Mouse (Mus musculus) heart, embryonic 16.5 days (tissue): ENCODE measurements around the gene Ahdc1. TPM values are rescaled to one million over a fixed set of nuclear protein-coding genes. Genes with fewer than 3 reads are reported as not detected.

Experiments used
- ATAC-seq: fragments of 200-750 bp; cut with Nextera tagmentation; replicated peaks from 2 replicates; pipeline ENCODE4 v1.8.0; 2017; ENCODE audit warnings: moderate number of reproducible peaks; ENCODE audit not compliant: insufficient read depth, low FRiP score; ENCODE audit errors: extremely low read depth
- H3K27ac ChIP-seq: fragments of 300-500 bp; sonication (generic); 2 replicates; pipeline ENCODE4 v1.5.1; 2014; ENCODE audit warnings: mild to moderate bottlenecking, low read length, control low read depth, moderate library complexity
- H3K27me3 ChIP-seq: fragments of 300-500 bp; sonication (generic); 2 replicates; pipeline ENCODE4 v1.6.1; 2014; ENCODE audit warnings: low read length, mixed read lengths; ENCODE audit not compliant: control insufficient read depth, insufficient read depth
- H3K36me3 ChIP-seq: fragments of 300-500 bp; sonication (generic); 2 replicates; pipeline ENCODE4 v1.6.1; 2014; ENCODE audit not compliant: control insufficient read depth, insufficient read depth
- H3K4me1 ChIP-seq: fragments of 300-500 bp; sonication (generic); 2 replicates; pipeline ENCODE4 v1.6.1; 2014; ENCODE audit warnings: low read length, mixed read lengths; ENCODE audit not compliant: control insufficient read depth, insufficient read depth
- H3K4me2 ChIP-seq: fragments of 300-500 bp; sonication (generic); 2 replicates; pipeline ENCODE4 v1.6.1; 2014; ENCODE audit warnings: low read depth, mild to moderate bottlenecking, control low read depth, low read length
- H3K4me3 ChIP-seq: fragments of 300-500 bp; sonication (generic); 2 replicates; pipeline ENCODE4 v1.5.1; 2014; ENCODE audit warnings: mild to moderate bottlenecking, control low read depth, low read length
- H3K9ac ChIP-seq: fragments of 300-500 bp; sonication (generic); 2 replicates; pipeline ENCODE4 v1.6.1; 2014; ENCODE audit warnings: low read length, control low read depth
- H3K9me3 ChIP-seq: fragments of 300-500 bp; sonication (generic); replicated peaks from 2 replicates; pipeline ENCODE4 v1.6.1; 2016; ENCODE audit warnings: low read length; ENCODE audit not compliant: control insufficient read depth
- WGBS: fragments of 180-500 bp; shearing (Covaris S2); extraction: QIAGEN DNeasy Blood & Tissue Kit; methylation state at CpG from one replicate; pipeline ENCODE4 v1.1.7; 2014; 5-methylcytosine and 5-hydroxymethylcytosine counted together
- polyA plus RNA-seq: library from polyadenylated mRNA; unstranded; fragments of >200 nt; fragmentation: Nextera tagmentation; extraction: Ambion mirVana; gene quantifications from 2 replicates; pipeline ENCODE4 v1.2.1, GENCODE M21; 2015

Gene Ahdc1
- polyA plus RNA-seq, 1 experiment from 2014 or later, result 7.2 TPM

GRCm38 (mm10) chr4:133112175-133112838 lies 101.2 kb downstream of the Ahdc1 start:
- H3K36me3 ChIP-seq, result no peaks in the 10 kb centered on the region

GRCm38 (mm10) chr4:133113351-133113882 lies 102.4 kb downstream of the Ahdc1 start:
- Histone ChIP-seq H3K4me2 (no peak overlapping the region), H3K9ac (no peak overlapping the region), H3K4me1 (peaks cover 24% of the 10 kb centered on the region), H3K4me3 (no peak overlapping the region), H3K9me3 (no peaks in the 10 kb centered on the region), H3K27ac (no peak overlapping the region), H3K27me3 (no peaks in the 10 kb centered on the region), H3K36me3 (no peaks in the 10 kb centered on the region)
- no peak for ATAC-seq
- WGBS, result 59% methylated on average over 6 of the region's 6 CpGs

More at GRCm38 (mm10) chr4:133112175-133112838, 101.2 kb downstream of the Ahdc1 start:
- Histone ChIP-seq H3K27me3 (no peaks in the 10 kb centered on the region), H3K4me2 (no peak overlapping the region), H3K9ac (no peak overlapping the region), H3K27ac (no peak overlapping the region), H3K4me1 (peaks cover 27% of the 10 kb centered on the region), H3K9me3 (no peaks in the 10 kb centered on the region), H3K4me3 (no peak overlapping the region)
- no peak for ATAC-seq
- 48% methylated on average over 13 of the region's 13 CpGs for WGBS

GRCm38 (mm10) chr4:133114762-133115161 lies 103.7 kb downstream of the Ahdc1 start:
- Histone ChIP-seq H3K4me1 (peaks cover 25% of the 10 kb centered on the region), H3K9ac (no peak overlapping the region), H3K9me3 (no peaks in the 10 kb centered on the region), H3K36me3 (no peaks in the 10 kb centered on the region), H3K4me2 (no peak overlapping the region), H3K27ac (no peak overlapping the region), H3K4me3 (no peak overlapping the region), H3K27me3 (no peaks in the 10 kb centered on the region)
- ATAC-seq, result no peak
- WGBS, result 78% methylated on average over 3 of the region's 3 CpGs

DNA sequence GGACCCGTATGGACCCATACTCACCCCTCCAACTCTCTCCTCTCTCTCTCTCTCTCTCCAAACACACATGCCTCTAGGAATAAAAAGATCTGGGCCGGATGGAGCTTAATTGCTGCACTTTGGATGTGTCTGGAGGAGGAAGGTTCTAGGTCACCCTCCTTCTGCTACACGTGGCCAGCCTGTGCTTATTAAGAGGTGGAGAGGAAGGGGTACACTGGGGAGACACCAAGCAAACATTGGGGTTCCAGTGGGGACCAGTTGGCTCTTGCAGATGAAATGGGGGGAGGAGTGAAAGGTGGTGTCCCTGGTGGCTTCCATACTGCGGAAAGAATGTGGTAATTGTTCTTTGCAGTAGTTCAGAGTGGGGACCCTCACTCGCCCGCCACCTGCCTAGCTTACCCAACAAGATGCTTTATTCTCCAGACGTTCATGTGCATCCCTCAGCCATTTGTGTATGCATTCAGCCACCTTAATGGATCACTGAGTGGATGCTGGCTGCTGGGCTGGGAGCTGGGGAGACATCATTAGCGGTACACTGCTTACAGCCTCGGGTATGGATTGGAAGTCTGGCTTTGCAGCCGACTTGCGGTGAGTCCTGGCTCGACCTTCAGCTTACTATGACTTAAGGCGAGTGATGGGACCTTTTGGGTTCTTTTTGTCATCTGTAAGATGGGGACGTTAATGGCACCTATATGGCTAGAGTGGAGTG lies 104.8 kb downstream of the Ahdc1 start:
- WGBS, result 79% methylated on average over 14 of the region's 14 CpGs
- H3K36me3 ChIP-seq, result no peaks in the 10 kb centered on the region
- no peaks in the 10 kb centered on the region for H3K27me3 ChIP-seq
- peaks cover 29% of the 10 kb centered on the region for H3K4me1 ChIP-seq
- no peak overlapping the region for H3K27ac ChIP-seq
- no peak for ATAC-seq
- H3K4me3 ChIP-seq, result no peak overlapping the region
- H3K9me3 ChIP-seq, result no peaks in the 10 kb centered on the region
- H3K4me2 ChIP-seq, result no peak overlapping the region
- H3K9ac ChIP-seq, result no peak overlapping the region

- Histone ChIP-seq H3K27ac (peak overlapping the region; percentile 98), H3K36me3 (no peaks in the 10 kb centered on the region), H3K9me3 (no peaks in the 10 kb centered on the region), H3K4me3 (no peak overlapping the region), H3K4me1 (peaks cover 32% of the 10 kb centered on the region), H3K9ac (peak overlapping the region; percentile 67), H3K4me2 (peak overlapping the region; percentile 49), H3K27me3 (no peaks in the 10 kb centered on the region)
- WGBS, result 48% methylated on average over 3 of the region's 3 CpGs
- peak; percentile 15; the same call in 1 of the 2 replicates for ATAC-seq
These were observed 105.9 kb downstream of the Ahdc1 start for GRCm38 (mm10) chr4:133116756-133117470.

- Histone ChIP-seq H3K9ac (peak overlapping the region; percentile 67), H3K4me2 (peak overlapping the region; percentile 49), H3K36me3 (no peaks in the 10 kb centered on the region), H3K9me3 (no peaks in the 10 kb centered on the region), H3K27ac (peak overlapping the region; percentile 98), H3K4me3 (peak overlapping the region; percentile 14; the same call in 1 of the 2 replicates), H3K4me1 (peaks cover 37% of the 10 kb centered on the region), H3K27me3 (no peaks in the 10 kb centered on the region)
- 16% methylated on average over 18 of the region's 18 CpGs for whole genome bisulfite sequencing
- peak; percentile 76 for ATAC-seq
These were observed 106.7 kb downstream of the Ahdc1 start for GRCm38 (mm10) chr4:133117556-133118411.

DNA sequence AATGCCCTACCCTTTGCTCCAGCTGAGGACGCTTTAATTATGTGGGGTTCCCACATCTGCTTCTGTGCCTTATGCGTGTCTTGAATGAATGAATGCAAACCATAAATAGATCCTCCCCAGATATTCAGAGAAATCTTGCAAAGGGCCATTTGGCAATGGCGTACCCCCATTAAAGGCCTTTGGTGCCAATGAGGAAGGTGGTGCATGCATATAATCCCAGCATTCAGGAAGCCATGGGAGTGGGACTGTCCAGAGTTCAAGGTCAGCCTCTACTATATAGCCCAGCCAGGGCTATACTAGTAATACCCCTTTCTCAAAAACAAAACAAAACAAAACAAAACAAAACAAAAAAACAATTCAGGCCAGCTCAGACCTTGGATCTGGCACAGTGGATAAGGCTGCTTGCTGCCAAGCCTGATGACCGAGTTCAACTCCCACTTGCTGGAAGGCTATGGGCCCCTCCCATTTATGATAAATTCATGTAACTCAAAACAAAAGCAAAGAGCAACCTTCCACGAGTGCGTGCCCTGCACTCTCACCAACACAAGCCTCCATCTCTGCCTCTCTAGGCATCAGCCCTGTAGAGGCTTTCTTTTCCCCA lies 107.8 kb downstream of the Ahdc1 start:
- Histone ChIP-seq H3K4me3 (no peak overlapping the region), H3K36me3 (no peaks in the 10 kb centered on the region), H3K4me1 (peaks cover 33% of the 10 kb centered on the region), H3K27ac (peak overlapping the region; percentile 57), H3K4me2 (no peak overlapping the region), H3K27me3 (no peaks in the 10 kb centered on the region), H3K9ac (no peak overlapping the region), H3K9me3 (no peaks in the 10 kb centered on the region)
- 78% methylated on average over 6 of the region's 6 CpGs for WGBS
- no peak for ATAC-seq

GRCm38 (mm10) chr4:133119579-133119978 lies 108.5 kb downstream of the Ahdc1 start:
- H3K36me3 ChIP-seq, result no peaks in the 10 kb centered on the region
- ATAC-seq, result no peak
- H3K27me3 ChIP-seq, result no peaks in the 10 kb centered on the region
- peaks cover 33% of the 10 kb centered on the region for H3K4me1 ChIP-seq
- WGBS, result 85% methylated on average over 6 of the region's 6 CpGs
- no peak overlapping the region for H3K4me3 ChIP-seq
- H3K9me3 ChIP-seq, result 0 out of 2 replicates have a peak, but pooled peaks cover 2% of the 10 kb centered on the region
- no peak overlapping the region for H3K9ac ChIP-seq
- no peak overlapping the region for H3K4me2 ChIP-seq
- H3K27ac ChIP-seq, result no peak overlapping the region
